Mouse (Mus musculus) retina, embryonic 14.5 days (tissue): ENCODE measurements around the gene Col5a2.
A peak's percentile ranks its signal among the peaks of the same experiment; 100 is the strongest.
"Not testable (repeated sequence)": the region's sequence is repeated elsewhere in the genome, so short reads cannot be mapped to it uniquely, and the experiment has no call there.

ENCODE experiments used
- DNase-seq: peaks from one replicate; pipeline ENCODE4 v3.0.0-alpha.2; 2015; ENCODE audit warnings: low spot score

Gene Col5a2

GRCm38 (mm10) chr1:45502865-45503332, at the start of gene Col5a2:
TSS of gene Col5a2 (minus strand) at chr1:45503282.
- DNase-seq: peak; percentile 53

GRCm38 (mm10) chr1:45550531-45550930, 47.4 kb upstream of the Col5a2 start:
- DNase-seq: no peak

GRCm38 (mm10) chr1:45541888-45542287, 38.8 kb upstream of the Col5a2 start:
- no peak for DNase-seq

GRCm38 (mm10) chr1:45541161-45541560, 38.1 kb upstream of the Col5a2 start:
- DNase-seq: no peak

GRCm38 (mm10) chr1:45531486-45531885, 28.4 kb upstream of the Col5a2 start:
- no peak for DNase-seq

- not testable (repeated sequence) for DNase-seq
Observed at GRCm38 (mm10) chr1:45527476-45527875, 24.4 kb upstream of the Col5a2 start.

- DNase-seq: no peak
Observed at GRCm38 (mm10) chr1:45523601-45524000, 20.5 kb upstream of the Col5a2 start.

GRCm38 (mm10) chr1:45521486-45521885, 18.4 kb upstream of the Col5a2 start:
- DNase-seq: no peak

- DNase-seq: peak; percentile 42
Observed at GRCm38 (mm10) chr1:45502241-45502741, 791 bp downstream of the Col5a2 start.

- peak; percentile 31 for DNase-seq
Observed at GRCm38 (mm10) chr1:45501437-45501836, 1.6 kb downstream of the Col5a2 start.

GRCm38 (mm10) chr1:45500456-45500855, 2.6 kb downstream of the Col5a2 start:
- DNase-seq: no peak

- DNase-seq: no peak
Observed at GRCm38 (mm10) chr1:45495025-45495424, 8.1 kb downstream of the Col5a2 start.

GRCm38 (mm10) chr1:45492130-45492723, 10.9 kb downstream of the Col5a2 start:
- no peak for DNase-seq

GRCm38 (mm10) chr1:45490451-45490850, 12.6 kb downstream of the Col5a2 start:
- DNase-seq: no peak

- DNase-seq: no peak
Observed at GRCm38 (mm10) chr1:45488291-45488690, 14.8 kb downstream of the Col5a2 start.

- no peak for DNase-seq
Observed at GRCm38 (mm10) chr1:45483001-45483400, 20.1 kb downstream of the Col5a2 start.

- no peak for DNase-seq
Observed at GRCm38 (mm10) chr1:45481876-45482275, 21.2 kb downstream of the Col5a2 start.

GRCm38 (mm10) chr1:45479087-45479486, 24.0 kb downstream of the Col5a2 start:
- no peak for DNase-seq

- no peak for DNase-seq
Observed at GRCm38 (mm10) chr1:45472751-45473150, 30.3 kb downstream of the Col5a2 start.

GRCm38 (mm10) chr1:45460767-45461166, 42.3 kb downstream of the Col5a2 start:
- no peak for DNase-seq

GRCm38 (mm10) chr1:45455763-45456162, 47.3 kb downstream of the Col5a2 start:
- DNase-seq: no peak

GRCm38 (mm10) chr1:45448856-45449255, 54.2 kb downstream of the Col5a2 start:
- no peak for DNase-seq

- DNase-seq: peak; percentile 74
Observed at GRCm38 (mm10) chr1:45431922-45432321, 71.2 kb downstream of the Col5a2 start.

- DNase-seq: no peak
Observed at GRCm38 (mm10) chr1:45430520-45430919, 72.6 kb downstream of the Col5a2 start.
